Comparison of ENCODE assay signal across 18 mouse cellular contexts in the genomic region with DNA sequence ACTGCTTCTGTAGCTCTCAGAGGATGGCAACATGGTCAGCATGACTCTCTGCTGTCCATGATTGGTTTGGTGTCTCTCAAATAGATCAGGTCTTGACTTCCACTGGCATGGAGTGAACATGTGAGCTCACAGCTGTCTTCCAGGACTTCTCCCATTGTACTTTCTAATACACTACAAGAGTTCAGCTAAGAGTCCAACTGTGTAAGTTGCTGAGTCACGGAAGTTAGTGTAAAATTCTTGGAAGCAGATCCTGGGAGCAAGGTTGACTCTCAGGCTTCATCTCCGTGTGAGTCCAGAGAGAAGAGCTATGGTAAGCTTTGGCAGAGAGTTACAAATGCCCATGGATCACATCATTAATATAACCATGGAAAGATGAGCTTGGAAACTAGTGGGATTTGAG. TPM values are rescaled to one million over a fixed set of nuclear protein-coding genes. Genes with fewer than 3 reads are reported as not detected.
"Had no signal": no experiment of that assay in that cellular context is flagged by ENCODE, and none has a peak within 500 bp of the region (broad histone marks: within the 10 kb centered on the region; RNA-seq: fewer than 3 reads in every experiment).

No protein-coding gene starts in this region.

- H3K27ac ChIP-seq: lung, embryonic 15.5 days; macrophage; midbrain, embryonic 13.5 days; midbrain, embryonic 15.5 days; neural tube, embryonic 12.5 days; stomach, embryonic 15.5 days; stomach, postnatal 0 days had no signal

- H3K9me3 ChIP-seq: lung, embryonic 15.5 days; megakaryocyte, embryonic 14.5 days; midbrain, embryonic 13.5 days; midbrain, embryonic 15.5 days; neural tube, embryonic 12.5 days; stomach, embryonic 15.5 days had no signal

- H3K4me2 ChIP-seq: lung, embryonic 15.5 days; midbrain, embryonic 11.5 days; midbrain, embryonic 13.5 days; midbrain, embryonic 15.5 days; neural tube, embryonic 12.5 days; stomach, embryonic 15.5 days had no signal

- H3K4me3 ChIP-seq: lung, embryonic 15.5 days; megakaryocyte, embryonic 14.5 days; midbrain, embryonic 13.5 days; midbrain, embryonic 15.5 days; neural tube, embryonic 12.5 days; stomach, embryonic 15.5 days had no signal

- H3K36me3 ChIP-seq: lung, embryonic 15.5 days; midbrain, embryonic 13.5 days; midbrain, embryonic 15.5 days; neural tube, embryonic 12.5 days; stomach, embryonic 15.5 days had no signal

- H3K27me3 ChIP-seq: lung, embryonic 15.5 days; megakaryocyte, embryonic 14.5 days; midbrain, embryonic 13.5 days; midbrain, embryonic 15.5 days; neural tube, embryonic 12.5 days; stomach, embryonic 15.5 days had no signal

- H3K9ac ChIP-seq: lung, embryonic 15.5 days; midbrain, embryonic 13.5 days; midbrain, embryonic 15.5 days; neural tube, embryonic 12.5 days; stomach, embryonic 15.5 days had no signal

- ATAC-seq: lung, postnatal 0 days; midbrain, embryonic 13.5 days; midbrain, embryonic 15.5 days had no signal

- DNase-seq: lung, adult 2 months; lung, postnatal 14 days; lung, postnatal 36 days; right cerebral cortex, postnatal 14 days; thymus, adult 2 months; thymus, postnatal 25 days; thymus, postnatal 4 days had no signal

- H3K4me1 ChIP-seq: lung, embryonic 15.5 days; midbrain, embryonic 15.5 days had no signal

RNA-seq across cellular contexts. Expression of a gene that starts 50.4 kb away (rescaled TPM):
- polyA plus RNA-seq: neural tube, embryonic 14.5 days had no signal
